Mouse (Mus musculus) forebrain, embryonic 13.5 days (tissue): ENCODE measurements around the gene Blzf1. TPM values are rescaled to one million over a fixed set of nuclear protein-coding genes. Genes with fewer than 3 reads are reported as not detected.

Experiments used
- ATAC-seq: fragments of 200-750 bp; cut with Nextera tagmentation; 2 replicates; pipeline ENCODE4 v1.8.0; 2017
- H3K27ac ChIP-seq: fragments of 300-500 bp; sonication (generic); 2 replicates; pipeline ENCODE4 v1.5.1; 2015; ENCODE audit warnings: inconsistent platforms, mild to moderate bottlenecking, moderate library complexity
- H3K27me3 ChIP-seq: fragments of 300-500 bp; sonication (generic); 2 replicates; pipeline ENCODE4 v1.6.1; 2015; ENCODE audit warnings: mild to moderate bottlenecking, inconsistent platforms
- H3K36me3 ChIP-seq: fragments of 300-500 bp; sonication (generic); 2 replicates; pipeline ENCODE4 v1.6.1; 2015; ENCODE audit warnings: mild to moderate bottlenecking, inconsistent platforms; ENCODE audit not compliant: poor library complexity, severe bottlenecking
- H3K4me1 ChIP-seq: fragments of 300-500 bp; sonication (generic); 2 replicates; pipeline ENCODE4 v1.6.1; 2015; ENCODE audit warnings: inconsistent platforms
- H3K4me2 ChIP-seq: fragments of 300-500 bp; sonication (generic); 2 replicates; pipeline ENCODE4 v1.6.1; 2015; ENCODE audit warnings: inconsistent platforms, mild to moderate bottlenecking, moderate library complexity
- H3K4me3 ChIP-seq: fragments of 300-500 bp; sonication (generic); 2 replicates; pipeline ENCODE4 v1.5.1; 2015; ENCODE audit warnings: mild to moderate bottlenecking, inconsistent platforms
- H3K9ac ChIP-seq: fragments of 300-500 bp; sonication (generic); 2 replicates; pipeline ENCODE4 v1.6.1; 2015; ENCODE audit warnings: mild to moderate bottlenecking, inconsistent platforms
- H3K9me3 ChIP-seq: fragments of 300-500 bp; sonication (generic); replicated peaks from 2 replicates; pipeline ENCODE4 v1.6.1; 2016; ENCODE audit warnings: inconsistent platforms
- WGBS: fragments of 180-500 bp; shearing (Covaris S2); methylation state at CpG from one replicate; pipeline ENCODE4 v1.1.7; 2015; 5-methylcytosine and 5-hydroxymethylcytosine counted together
- polyA plus RNA-seq: library from polyadenylated mRNA; unstranded; fragments of >200 nt; fragmentation: Nextera tagmentation; extraction: Ambion mirVana; gene quantifications from 2 replicates; pipeline ENCODE4 v1.2.1, GENCODE M21; 2015

The Blzf1 gene
- 29.9 and 30.0 TPM in 2 replicates for polyA plus RNA-seq

DNA sequence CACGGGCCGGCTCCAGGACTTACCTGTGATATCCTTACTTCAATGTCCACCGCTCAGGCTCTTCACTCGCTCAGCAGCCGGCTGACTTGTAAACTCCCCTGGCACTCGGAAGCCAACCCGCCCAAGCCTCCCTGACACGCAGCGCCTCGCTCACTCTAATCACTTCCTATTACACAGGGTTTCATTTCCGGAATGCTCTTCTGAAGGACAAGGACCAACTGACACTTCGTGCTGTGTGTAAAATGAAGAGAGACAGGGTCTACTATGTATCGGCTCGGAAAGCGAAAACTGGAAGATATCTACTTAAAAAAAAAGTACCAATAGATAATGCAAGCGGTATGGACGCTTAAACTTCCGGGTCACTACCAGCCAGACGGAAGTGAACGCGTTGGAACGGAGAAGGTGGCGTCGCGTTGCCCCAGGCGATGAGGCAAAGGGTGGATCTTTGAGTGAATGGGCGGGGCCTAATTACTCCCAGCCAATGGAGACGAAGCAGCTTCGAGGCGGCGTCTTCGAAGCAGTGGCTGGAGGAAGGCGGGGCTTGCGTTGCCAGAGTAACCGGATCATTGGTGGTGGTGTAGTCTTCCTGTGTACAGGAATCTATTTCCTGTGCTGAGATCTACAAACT is at the start of gene Blzf1:
TSS of gene Blzf1 (minus strand) at position 366 of the 628 bp plus-strand sequence.
- H3K9me3 ChIP-seq = no peaks in the 10 kb centered on the region
- H3K9ac ChIP-seq = peak within 1 kb of the TSS; percentile 78
- H3K27me3 ChIP-seq = no peaks in the 10 kb centered on the region
- ATAC-seq = peak; percentile 99
- H3K36me3 ChIP-seq = peaks cover 6% of the 10 kb centered on the region
- H3K4me1 ChIP-seq = peaks cover 21% of the 10 kb centered on the region
- peak within 1 kb of the TSS; percentile 80 for H3K4me3 ChIP-seq
- H3K4me2 ChIP-seq = peak within 1 kb of the TSS; percentile 90
- H3K27ac ChIP-seq = no peak within 1 kb of the TSS
- WGBS = under 1% methylated on average over 35 of the region's 35 CpGs

DNA sequence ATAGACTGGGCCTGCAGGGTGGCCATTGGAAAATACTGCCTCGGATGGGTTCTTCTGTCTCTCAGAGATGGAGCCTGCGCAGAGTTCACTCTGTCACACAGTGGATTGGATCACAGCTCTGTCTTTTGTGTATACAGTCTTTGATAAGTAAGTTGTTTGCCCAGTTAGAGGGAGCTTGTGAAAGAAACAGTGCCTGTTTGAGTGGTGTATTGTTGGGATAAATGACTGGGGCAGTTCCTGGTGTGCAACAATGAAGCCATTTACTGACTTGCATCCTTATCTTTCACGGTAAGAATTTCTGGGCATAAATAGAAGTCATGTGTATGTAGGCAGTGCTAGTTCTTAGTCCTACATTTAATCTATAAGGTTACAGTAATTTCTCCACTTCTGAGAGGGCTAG is 46.2 kb upstream of the Blzf1 start:
- WGBS = 32% methylated on average over 3 of the region's 3 CpGs
- peaks cover 5% of the 10 kb centered on the region for H3K36me3 ChIP-seq
- H3K4me3 ChIP-seq = no peak overlapping the region
- H3K9ac ChIP-seq = no peak overlapping the region
- ATAC-seq = no peak
- no peak overlapping the region for H3K27ac ChIP-seq
- H3K4me1 ChIP-seq = no peaks in the 10 kb centered on the region
- H3K27me3 ChIP-seq = no peaks in the 10 kb centered on the region
- H3K9me3 ChIP-seq = no peaks in the 10 kb centered on the region
- no peak overlapping the region for H3K4me2 ChIP-seq

DNA sequence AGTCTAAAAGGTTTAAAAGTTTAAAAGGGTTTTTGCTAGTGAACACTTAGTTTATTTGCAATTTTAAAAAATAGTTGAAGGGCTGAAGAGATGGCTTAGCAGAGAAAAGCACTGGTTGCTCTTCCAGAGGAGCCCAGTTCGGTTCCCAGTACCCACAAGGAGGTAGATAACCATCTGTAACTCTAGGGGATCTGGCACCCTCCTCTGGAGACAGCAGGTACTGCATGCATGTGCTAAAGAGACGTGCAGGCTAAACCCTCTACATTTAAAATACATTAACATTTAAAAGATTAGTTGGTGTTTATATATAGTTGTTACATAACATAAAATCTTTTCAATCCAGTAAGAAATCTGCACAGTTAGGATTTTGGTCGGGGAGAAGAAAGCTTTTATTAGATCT is 34.9 kb upstream of the Blzf1 start:
- Histone ChIP-seq H3K4me1 (no peaks in the 10 kb centered on the region), H3K27me3 (no peaks in the 10 kb centered on the region), H3K4me2 (no peak overlapping the region), H3K36me3 (peaks cover 31% of the 10 kb centered on the region), H3K9ac (no peak overlapping the region), H3K4me3 (no peak overlapping the region), H3K27ac (no peak overlapping the region), H3K9me3 (no peaks in the 10 kb centered on the region)
- ATAC-seq = no peak
- WGBS = 83% methylated on average over 3 of the region's 3 CpGs

DNA sequence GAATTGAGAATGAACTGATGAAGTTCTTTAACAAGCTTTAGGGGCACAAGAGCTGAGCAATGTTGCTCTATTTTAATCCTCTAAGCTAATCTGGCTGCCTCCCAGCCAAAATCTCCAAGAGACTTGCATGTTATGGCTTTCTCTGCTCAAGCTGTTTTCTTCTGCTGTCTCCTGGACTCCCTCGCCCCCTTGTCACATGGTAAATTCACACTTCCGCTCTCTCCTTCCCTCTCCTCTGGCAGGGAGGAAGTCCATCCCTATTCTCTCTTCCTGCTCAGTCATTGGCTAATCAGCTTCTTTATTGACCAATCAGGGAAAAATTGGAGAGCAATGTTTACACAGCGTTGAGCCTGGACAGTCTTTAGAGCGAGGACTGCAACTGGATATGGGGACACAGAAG is 28.6 kb upstream of the Blzf1 start:
- no peak overlapping the region for H3K27ac ChIP-seq
- H3K27me3 ChIP-seq = no peaks in the 10 kb centered on the region
- no peaks in the 10 kb centered on the region for H3K4me1 ChIP-seq
- no peaks in the 10 kb centered on the region for H3K9me3 ChIP-seq
- ATAC-seq = no peak
- WGBS = 94% methylated on average over 4 of the region's 4 CpGs
- H3K4me2 ChIP-seq = no peak overlapping the region
- H3K36me3 ChIP-seq = peaks cover 25% of the 10 kb centered on the region
- no peak overlapping the region for H3K9ac ChIP-seq
- no peak overlapping the region for H3K4me3 ChIP-seq

DNA sequence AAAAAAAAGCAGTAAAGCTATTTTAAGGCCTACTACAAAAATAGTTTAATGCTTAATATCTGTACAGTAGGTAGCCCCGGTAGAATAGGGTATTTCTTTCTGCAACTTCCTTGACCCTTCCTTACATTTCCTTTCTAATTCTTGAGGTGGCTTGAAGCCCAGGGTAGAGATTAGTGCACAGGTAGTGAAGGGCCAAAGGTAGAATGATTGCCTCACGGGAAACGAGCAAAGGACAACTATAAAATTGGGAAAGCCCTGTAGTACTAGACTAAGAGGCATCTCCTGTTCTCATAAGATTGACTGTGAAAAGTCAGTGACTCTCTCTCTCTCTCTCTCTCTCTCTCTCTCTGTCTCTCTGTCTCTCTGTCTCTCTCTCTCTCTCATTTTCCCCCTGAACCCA is 28.1 kb upstream of the Blzf1 start:
- H3K4me2 ChIP-seq = no peak overlapping the region
- H3K4me3 ChIP-seq = no peak overlapping the region
- H3K27ac ChIP-seq = no peak overlapping the region
- no peak for ATAC-seq
- no peaks in the 10 kb centered on the region for H3K9me3 ChIP-seq
- H3K36me3 ChIP-seq = peaks cover 29% of the 10 kb centered on the region
- H3K9ac ChIP-seq = no peak overlapping the region
- WGBS = 91% methylated on average over 3 of the region's 3 CpGs
- no peaks in the 10 kb centered on the region for H3K27me3 ChIP-seq
- H3K4me1 ChIP-seq = no peaks in the 10 kb centered on the region

DNA sequence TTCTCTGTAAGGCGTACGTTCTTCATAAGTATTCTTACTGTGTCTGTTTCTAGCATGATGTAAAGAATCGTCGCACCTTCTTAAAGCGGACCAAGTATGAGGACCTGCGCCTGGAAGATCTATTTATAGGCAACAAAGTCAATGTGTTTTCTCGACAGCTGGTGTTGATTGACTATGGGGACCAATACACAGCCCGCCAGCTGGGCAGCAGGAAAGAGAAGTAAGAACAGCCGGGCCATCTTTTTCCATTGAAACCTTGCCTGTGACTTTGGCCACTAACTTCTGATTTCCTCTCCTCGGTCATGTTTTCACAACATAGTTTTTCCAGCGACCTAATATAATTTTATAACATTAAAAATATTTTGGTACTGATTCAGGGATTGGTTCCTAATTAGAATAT is 25.3 kb upstream of the Blzf1 start:
- no peak overlapping the region for H3K27ac ChIP-seq
- no peaks in the 10 kb centered on the region for H3K27me3 ChIP-seq
- no peak overlapping the region for H3K4me3 ChIP-seq
- peaks cover 35% of the 10 kb centered on the region for H3K36me3 ChIP-seq
- 91% methylated on average over 11 of the region's 11 CpGs for WGBS
- H3K4me2 ChIP-seq = no peak overlapping the region
- H3K9me3 ChIP-seq = no peaks in the 10 kb centered on the region
- ATAC-seq = no peak
- no peaks in the 10 kb centered on the region for H3K4me1 ChIP-seq
- H3K9ac ChIP-seq = no peak overlapping the region

DNA sequence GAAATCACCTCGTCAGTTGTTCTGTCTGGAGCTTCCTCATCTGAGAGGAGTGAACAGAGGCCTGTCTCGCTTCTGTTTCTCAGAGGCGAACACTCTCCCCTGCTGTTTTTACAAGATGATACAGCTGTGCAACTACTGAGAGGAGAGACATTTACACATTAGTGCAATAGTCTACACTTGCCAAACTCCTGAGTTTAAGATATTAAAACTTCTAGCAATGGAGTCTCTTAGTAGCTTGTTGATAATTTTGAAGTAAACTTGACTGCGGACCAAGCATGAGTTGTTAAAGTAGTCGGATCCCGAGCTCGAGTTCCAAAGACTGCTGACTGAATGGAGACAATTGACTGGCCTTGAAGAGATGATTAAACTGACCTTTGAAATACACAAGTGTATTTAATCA is 20.5 kb upstream of the Blzf1 start:
- Histone ChIP-seq H3K4me2 (no peak overlapping the region), H3K27me3 (no peaks in the 10 kb centered on the region), H3K4me1 (peaks cover 4% of the 10 kb centered on the region), H3K9me3 (no peaks in the 10 kb centered on the region), H3K36me3 (peaks cover 23% of the 10 kb centered on the region), H3K27ac (no peak overlapping the region), H3K9ac (no peak overlapping the region), H3K4me3 (no peak overlapping the region)
- no peak for ATAC-seq
- WGBS = 74% methylated on average over 7 of the region's 7 CpGs

DNA sequence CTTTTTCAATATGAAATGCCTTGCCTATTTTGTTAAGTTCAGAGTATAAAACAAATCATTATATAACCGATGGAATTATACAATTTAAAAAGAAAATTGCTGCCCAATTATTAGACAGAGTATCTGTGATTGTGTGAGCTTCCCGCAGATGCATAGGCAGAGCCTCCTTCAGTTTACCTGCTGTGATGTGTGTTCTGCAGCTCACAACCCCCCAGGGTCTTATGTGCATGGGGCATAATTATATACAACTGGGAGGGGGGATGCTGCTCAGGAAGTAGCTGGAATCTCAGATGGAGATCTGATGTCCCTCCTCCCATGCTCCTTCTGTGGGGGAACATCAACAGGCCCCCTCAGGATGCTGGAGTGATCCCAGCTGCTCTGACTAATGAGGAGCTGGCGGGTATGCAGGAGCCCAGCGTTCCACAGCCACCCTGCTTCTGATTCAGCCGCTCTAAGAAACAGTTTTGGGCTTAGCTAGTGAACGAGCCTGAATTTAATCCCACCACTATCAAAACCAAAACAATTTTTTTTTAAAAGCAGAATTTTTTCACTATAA is 19.4 kb upstream of the Blzf1 start:
- H3K36me3 ChIP-seq = peaks cover 20% of the 10 kb centered on the region
- no peaks in the 10 kb centered on the region for H3K9me3 ChIP-seq
- H3K4me2 ChIP-seq = no peak overlapping the region
- H3K27me3 ChIP-seq = no peaks in the 10 kb centered on the region
- H3K9ac ChIP-seq = no peak overlapping the region
- H3K4me1 ChIP-seq = peaks cover 4% of the 10 kb centered on the region
- WGBS = 54% methylated on average over 6 of the region's 6 CpGs
- H3K4me3 ChIP-seq = no peak overlapping the region
- H3K27ac ChIP-seq = no peak overlapping the region
- peak; percentile 79; the same call in 1 of the 2 replicates for ATAC-seq

DNA sequence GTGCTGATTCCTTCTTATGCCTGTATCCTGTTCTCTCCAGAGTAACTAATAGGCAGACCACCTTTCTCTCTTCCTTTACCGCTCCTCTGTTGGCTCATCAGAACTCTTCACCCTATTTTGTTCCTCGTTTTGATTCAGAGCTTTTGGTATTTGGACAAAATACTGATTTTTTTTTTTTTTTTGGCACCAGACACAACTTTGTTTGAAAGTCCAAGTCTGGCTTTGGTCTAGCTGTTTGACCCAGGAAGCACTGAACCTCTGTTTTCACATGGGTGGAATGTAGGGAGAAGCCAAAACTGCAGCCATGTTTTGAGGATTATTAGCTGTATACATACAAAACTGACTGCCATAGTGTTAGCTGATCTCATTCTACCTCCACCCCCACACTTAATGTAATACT is 17.6 kb upstream of the Blzf1 start:
- H3K4me3 ChIP-seq = no peak overlapping the region
- ATAC-seq = no peak
- no peak overlapping the region for H3K4me2 ChIP-seq
- peaks cover 10% of the 10 kb centered on the region for H3K36me3 ChIP-seq
- no peak overlapping the region for H3K9ac ChIP-seq
- H3K27ac ChIP-seq = no peak overlapping the region
- 88% methylated on average over 2 of the region's 2 CpGs for WGBS
- peaks cover 8% of the 10 kb centered on the region for H3K4me1 ChIP-seq
- H3K9me3 ChIP-seq = no peaks in the 10 kb centered on the region
- no peaks in the 10 kb centered on the region for H3K27me3 ChIP-seq

DNA sequence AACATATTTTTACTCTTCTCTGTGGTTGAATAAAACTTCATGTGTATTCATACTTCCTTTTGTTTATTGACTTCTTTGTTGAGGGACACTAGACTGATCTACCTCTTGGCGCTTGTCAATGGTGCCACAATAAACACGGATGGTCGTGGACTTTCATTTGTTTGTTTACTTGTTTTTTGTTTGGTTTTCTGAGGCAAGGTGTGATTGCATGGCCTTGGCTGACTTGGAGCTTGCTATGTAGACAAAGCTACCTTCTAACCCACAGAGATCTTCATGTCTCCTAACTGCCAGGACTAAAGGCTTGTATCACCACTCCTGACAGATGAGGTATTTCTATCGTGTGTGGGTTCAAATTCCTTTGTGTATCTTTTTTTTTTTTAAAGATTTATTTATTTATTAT is 16.9 kb upstream of the Blzf1 start:
- peaks cover 11% of the 10 kb centered on the region for H3K4me1 ChIP-seq
- H3K27ac ChIP-seq = no peak overlapping the region
- no peak overlapping the region for H3K4me3 ChIP-seq
- ATAC-seq = no peak
- peaks cover 9% of the 10 kb centered on the region for H3K36me3 ChIP-seq
- H3K27me3 ChIP-seq = no peaks in the 10 kb centered on the region
- no peak overlapping the region for H3K4me2 ChIP-seq
- H3K9me3 ChIP-seq = no peaks in the 10 kb centered on the region
- 94% methylated on average over 4 of the region's 4 CpGs for WGBS
- no peak overlapping the region for H3K9ac ChIP-seq

DNA sequence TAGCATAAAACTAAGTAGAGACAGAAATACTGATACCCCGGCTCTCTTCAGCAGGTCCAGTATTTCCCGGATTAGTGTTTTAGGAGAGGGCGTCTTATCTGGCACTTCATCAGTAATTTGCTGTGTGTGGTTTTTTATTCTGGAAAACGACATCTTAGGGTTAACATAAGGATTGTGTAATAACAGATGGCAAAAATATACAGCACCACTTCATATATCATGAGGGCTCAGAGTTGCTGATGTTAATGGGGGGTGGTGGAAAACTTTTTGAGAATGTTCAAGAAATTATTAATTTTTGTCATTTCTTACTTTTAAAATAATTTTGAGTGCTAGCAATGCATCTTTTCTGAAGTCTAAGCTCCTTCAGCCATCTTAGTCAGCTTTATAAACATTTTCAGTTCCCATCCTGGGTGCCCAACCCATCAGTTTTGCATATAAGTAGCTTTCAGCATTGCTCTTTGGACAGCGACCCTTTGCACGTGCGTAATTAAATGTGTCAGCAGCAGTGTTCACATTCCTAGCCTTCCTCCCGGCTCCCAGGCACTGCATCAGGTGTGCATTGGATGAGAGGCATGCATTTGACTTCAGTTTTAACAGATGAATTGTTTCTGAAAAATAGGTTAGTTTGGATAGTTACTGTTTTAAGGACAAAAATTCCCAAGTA is 15.8 kb upstream of the Blzf1 start:
- Histone ChIP-seq H3K27me3 (no peaks in the 10 kb centered on the region), H3K27ac (no peak overlapping the region), H3K4me3 (no peak overlapping the region), H3K9ac (no peak overlapping the region), H3K9me3 (no peaks in the 10 kb centered on the region), H3K4me1 (peaks cover 11% of the 10 kb centered on the region), H3K4me2 (no peak overlapping the region), H3K36me3 (peaks cover 1% of the 10 kb centered on the region)
- WGBS = 89% methylated on average over 8 of the region's 8 CpGs
- ATAC-seq = no peak

DNA sequence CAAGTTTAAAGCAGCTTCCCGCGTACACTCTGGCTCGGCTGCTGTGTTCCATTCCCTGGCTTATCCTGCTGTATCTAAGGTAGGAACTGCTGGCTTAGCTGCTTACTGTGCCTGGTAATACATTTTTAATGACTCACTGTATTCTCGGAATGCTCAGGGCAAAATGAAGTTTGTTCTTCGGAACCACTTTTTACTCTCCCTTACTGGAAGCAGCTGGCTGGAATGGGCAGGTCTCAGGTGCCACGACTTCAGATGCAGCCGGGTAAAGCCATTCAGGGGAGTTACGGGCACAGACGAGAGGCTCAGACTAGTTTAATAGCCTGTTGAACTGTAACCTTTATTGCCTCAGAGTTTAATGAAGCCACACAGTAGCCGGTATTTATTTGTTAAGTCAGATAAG is 14.1 kb upstream of the Blzf1 start:
- no peaks in the 10 kb centered on the region for H3K9me3 ChIP-seq
- no peak for ATAC-seq
- WGBS = 77% methylated on average over 10 of the region's 10 CpGs
- H3K27me3 ChIP-seq = no peaks in the 10 kb centered on the region
- 0 out of 2 replicates have a peak, but pooled peaks cover 7% of the 10 kb centered on the region for H3K4me1 ChIP-seq
- no peak overlapping the region for H3K9ac ChIP-seq
- H3K4me2 ChIP-seq = no peak overlapping the region
- no peaks in the 10 kb centered on the region for H3K36me3 ChIP-seq
- peak overlapping the region; percentile 48; the same call in 1 of the 2 replicates for H3K27ac ChIP-seq
- no peak overlapping the region for H3K4me3 ChIP-seq
